Mouse (Mus musculus): ENCODE results near the gene Fbrsl1.

- no peak for TF ChIP-seq CTCF (IDR thresholded peaks at IDR 0.05)
- TF ChIP-seq POLR2A (IDR thresholded peaks at IDR 0.05; ENCODE audit: insufficient read depth, low read depth, low read length), result no peak
Observed at GRCm38 (mm10) chr5:110498071-110498470, 49.8 kb upstream of the Fbrsl1 start.

Data from heart, adult 2 months (tissue).